Mouse (Mus musculus): ENCODE results near the gene Ddn.

GRCm38 (mm10) chr15:98792233-98793020 lies 16.9 kb downstream of the Ddn start:
- TF ChIP-seq GATA1 (IDR thresholded peaks at IDR 0.05; ENCODE audit: low read length) (no peak), TAL1 (IDR thresholded peaks at IDR 0.05; ENCODE audit: low read length) (no peak)

All from erythroblast, embryonic 14.5 days (primary cell).